Mouse (Mus musculus): ENCODE measurements at regions not wholly inside any gene's neighbourhood (a gene's known extent, or its start where the extent isn't known, plus 50 kb on each side); places are given as distances from the start of the nearest gene placed in this dataset.

DNA sequence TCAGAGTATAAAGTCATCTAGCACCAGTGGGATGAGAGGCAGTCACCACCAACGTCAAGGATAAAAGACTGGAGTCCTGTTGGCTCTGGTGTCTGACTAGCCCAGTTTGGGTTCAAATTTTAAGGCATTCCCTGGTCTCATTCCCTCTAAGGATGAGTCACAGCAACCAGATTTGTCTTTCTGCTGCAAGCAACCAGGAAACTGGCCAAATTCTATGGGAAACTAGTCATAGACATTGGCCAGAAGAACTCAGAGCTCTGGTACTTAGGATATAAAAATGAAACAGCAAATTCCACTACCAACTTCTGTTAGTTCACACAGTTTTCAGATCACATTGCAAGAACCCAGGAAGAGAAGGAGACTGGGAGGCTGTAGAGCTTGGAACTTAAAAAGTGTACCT lies 126.2 kb downstream of the Cdca7 start:
- dilution Hi-C loops (cut with MboI; ENCODE audit: extremely low pct_ligation_motif_present, extremely low pct_unique_long_range_greater_than_20kb, low sequenced_read_pairs) (no loop called here), in situ Hi-C loops (cut with MboI; ENCODE audit: low pct_ligation_motif_present, low pct_unique_long_range_greater_than_20kb, low sequenced_read_pairs) (no loop called here)
- no peak overlapping the region for H3K9ac ChIP-seq (ENCODE audit: insufficient read depth, low read depth)
- no peaks in the 10 kb centered on the region for H3K27me3 ChIP-seq (replicated peaks)
- no peak overlapping the region for H3K4me2 ChIP-seq (ENCODE audit: insufficient read depth, low read depth, poor library complexity, severe bottlenecking)
- no peak overlapping the region for H3K27ac ChIP-seq (ENCODE audit: insufficient read depth, low read depth)
- no peaks in the 10 kb centered on the region for H3K9me3 ChIP-seq (replicated peaks; ENCODE audit: low read length)
- no peaks in the 10 kb centered on the region for H3K36me3 ChIP-seq (replicated peaks in 1 of 2; ENCODE audit: control insufficient read depth in 1 of 2, insufficient read depth in 1 of 2, low read length in 1 of 2)
- TF ChIP-seq ELF1 (IDR thresholded peaks at IDR 0.05; ENCODE audit: low read depth, low read length) (no peak), NRF1 (IDR thresholded peaks at IDR 0.05; ENCODE audit: low read depth, low read length) (no peak), TBP (conservative IDR thresholded peaks at IDR 0.05; ENCODE audit: low read depth, low read length) (no peak), RAD21 (IDR thresholded peaks at IDR 0.05; ENCODE audit: low read depth, low read length) (no peak), BHLHE40 (IDR thresholded peaks at IDR 0.05; ENCODE audit: low read depth, low read length) (no peak), SMC3 (IDR thresholded peaks at IDR 0.05; ENCODE audit: low read depth, low read length) (no peak), KAT2A (IDR thresholded peaks at IDR 0.05; ENCODE audit: insufficient replicate concordance, low read length) (no peak)
- no peak overlapping the region for H3K4me3 ChIP-seq (replicated peaks in 1 of 3; ENCODE audit: low read depth in 2 of 3, low read length in 2 of 3, poor library complexity in 1 of 3)
- H3K79me2 ChIP-seq (replicated peaks; ENCODE audit: control insufficient read depth, extremely low read depth, insufficient read depth, poor library complexity, severe bottlenecking): no peaks in the 10 kb centered on the region
- DNase-seq (ENCODE audit: extremely low read depth): no peak
- no peaks in the 10 kb centered on the region for H3K4me1 ChIP-seq (ENCODE audit: control insufficient read depth in 1 of 2, insufficient read depth in 2 of 2)

- no peak overlapping the region for H3K9ac ChIP-seq (ENCODE audit: insufficient read depth, low read depth)
- dilution Hi-C loops (cut with MboI; ENCODE audit: extremely low pct_ligation_motif_present, extremely low pct_unique_long_range_greater_than_20kb, low sequenced_read_pairs) (no loop called here), in situ Hi-C loops (cut with MboI; ENCODE audit: low pct_ligation_motif_present, low pct_unique_long_range_greater_than_20kb, low sequenced_read_pairs) (no loop called here)
- H3K9me3 ChIP-seq (replicated peaks; ENCODE audit: low read length): no peaks in the 10 kb centered on the region
- H3K27me3 ChIP-seq (replicated peaks): peaks cover 5% of the 10 kb centered on the region
- no peaks in the 10 kb centered on the region for H3K36me3 ChIP-seq (replicated peaks in 1 of 2; ENCODE audit: control insufficient read depth in 1 of 2, insufficient read depth in 1 of 2, low read length in 1 of 2)
- no peaks in the 10 kb centered on the region for H3K4me1 ChIP-seq (ENCODE audit: control insufficient read depth in 1 of 2, insufficient read depth in 2 of 2)
- DNase-seq (ENCODE audit: extremely low read depth): no peak
- TF ChIP-seq CHD2 (IDR thresholded peaks at IDR 0.05; ENCODE audit: low read length) (no peak), HCFC1 (IDR thresholded peaks at IDR 0.05; ENCODE audit: low read depth, low read length) (no peak)
- H3K4me3 ChIP-seq (replicated peaks in 1 of 3; ENCODE audit: low read depth in 2 of 3, low read length in 2 of 3, poor library complexity in 1 of 3): no peak overlapping the region
- H3K4me2 ChIP-seq (ENCODE audit: insufficient read depth, low read depth, poor library complexity, severe bottlenecking): no peak overlapping the region
- no peaks in the 10 kb centered on the region for H3K79me2 ChIP-seq (replicated peaks; ENCODE audit: control insufficient read depth, extremely low read depth, insufficient read depth, poor library complexity, severe bottlenecking)
- no peak overlapping the region for H3K27ac ChIP-seq (ENCODE audit: insufficient read depth, low read depth)
These were observed 136.3 kb downstream of the Cdca7 start for GRCm38 (mm10) chr2:72612221-72612620.

DNA sequence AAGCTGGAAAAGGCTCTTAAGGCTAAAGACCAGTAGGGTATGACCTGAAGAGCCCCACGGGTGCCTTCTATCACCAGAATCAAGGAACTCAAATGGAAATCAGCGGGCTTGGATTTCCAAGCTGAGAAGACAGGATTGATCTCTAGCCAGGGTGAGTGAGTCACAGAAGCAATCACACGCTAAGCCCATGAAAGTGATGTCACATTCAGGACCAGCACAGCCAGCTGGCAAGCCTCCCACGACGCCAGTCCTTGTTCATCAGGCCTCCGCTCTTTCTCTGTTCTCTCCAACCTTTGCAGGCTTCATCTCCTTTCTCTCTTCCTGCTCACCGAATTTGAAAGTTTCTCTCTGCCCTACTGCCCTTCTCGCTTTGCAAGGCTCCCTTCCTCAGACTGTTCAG lies 138.3 kb downstream of the Cdca7 start:
- H3K79me2 ChIP-seq (replicated peaks; ENCODE audit: control insufficient read depth, extremely low read depth, insufficient read depth, poor library complexity, severe bottlenecking): no peaks in the 10 kb centered on the region
- no peaks in the 10 kb centered on the region for H3K9me3 ChIP-seq (replicated peaks; ENCODE audit: low read length)
- in situ Hi-C loops (cut with MboI; ENCODE audit: low pct_ligation_motif_present, low pct_unique_long_range_greater_than_20kb, low sequenced_read_pairs) (no loop called here), dilution Hi-C loops (cut with MboI; ENCODE audit: extremely low pct_ligation_motif_present, extremely low pct_unique_long_range_greater_than_20kb, low sequenced_read_pairs) (no loop called here)
- H3K9ac ChIP-seq (ENCODE audit: insufficient read depth, low read depth): no peak overlapping the region
- 0 out of 2 replicates have a peak overlapping the region, but pooled peaks have one; percentile 12 for H3K4me2 ChIP-seq (ENCODE audit: insufficient read depth, low read depth, poor library complexity, severe bottlenecking)
- H3K4me1 ChIP-seq (ENCODE audit: control insufficient read depth in 1 of 2, insufficient read depth in 2 of 2): no peaks in the 10 kb centered on the region
- peaks cover 5% of the 10 kb centered on the region for H3K27me3 ChIP-seq (replicated peaks)
- no peak overlapping the region for H3K27ac ChIP-seq (ENCODE audit: insufficient read depth, low read depth)
- no peak overlapping the region for H3K4me3 ChIP-seq (replicated peaks in 1 of 3; ENCODE audit: low read depth in 2 of 3, low read length in 2 of 3, poor library complexity in 1 of 3)
- no peak for DNase-seq (ENCODE audit: extremely low read depth)
- no peak for TF ChIP-seq EP300 (IDR thresholded peaks at IDR 0.05; ENCODE audit: low read length)
- TF ChIP-seq RCOR1 (conservative IDR thresholded peaks at IDR 0.05; ENCODE audit: low read depth, low read length): no peak
- TF ChIP-seq USF1 (IDR thresholded peaks at IDR 0.05; ENCODE audit: low read depth, low read length): no peak
- no peak for TF ChIP-seq GABPA (IDR thresholded peaks at IDR 0.05; ENCODE audit: insufficient replicate concordance, low read depth, low read length)
- no peak for TF ChIP-seq RAD21 (IDR thresholded peaks at IDR 0.05; ENCODE audit: low read depth, low read length)
- TF ChIP-seq JUN (IDR thresholded peaks at IDR 0.05; ENCODE audit: insufficient read depth, low read depth, low read length): no peak
- no peak for TF ChIP-seq SMC3 (IDR thresholded peaks at IDR 0.05; ENCODE audit: low read depth, low read length)
- TF ChIP-seq ETS1 (conservative IDR thresholded peaks at IDR 0.05; ENCODE audit: low read depth, low read length): no peak
- no peak for TF ChIP-seq ZC3H11A (IDR thresholded peaks at IDR 0.05; ENCODE audit: low read depth, low read length)
- TF ChIP-seq MAFK (IDR thresholded peaks at IDR 0.05; ENCODE audit: insufficient replicate concordance, low read length): no peak
- TF ChIP-seq E2F4 (IDR thresholded peaks at IDR 0.05; ENCODE audit: insufficient replicate concordance, low read depth, low read length): no peak
- no peak for TF ChIP-seq MAX (IDR thresholded peaks at IDR 0.05; ENCODE audit: low read length)
- no peak for TF ChIP-seq POLR2AphosphoS2 (IDR thresholded peaks at IDR 0.05; ENCODE audit: low read depth, low read length)
- no peak for TF ChIP-seq ZNF384 (IDR thresholded peaks at IDR 0.05; ENCODE audit: low read depth, low read length)
- no peak for TF ChIP-seq BHLHE40 (IDR thresholded peaks at IDR 0.05; ENCODE audit: low read depth, low read length)
- no peaks in the 10 kb centered on the region for H3K36me3 ChIP-seq (replicated peaks in 1 of 2; ENCODE audit: control insufficient read depth in 1 of 2, insufficient read depth in 1 of 2, low read length in 1 of 2)
